Mouse (Mus musculus): ENCODE data around the gene Sema4a. TPM values are rescaled to one million over a fixed set of nuclear protein-coding genes. Genes with fewer than 3 reads are reported as not detected.

Sema4a gene
- polyA plus RNA-seq, 1 experiment from 2014 or later, result 17.1 TPM

DNA sequence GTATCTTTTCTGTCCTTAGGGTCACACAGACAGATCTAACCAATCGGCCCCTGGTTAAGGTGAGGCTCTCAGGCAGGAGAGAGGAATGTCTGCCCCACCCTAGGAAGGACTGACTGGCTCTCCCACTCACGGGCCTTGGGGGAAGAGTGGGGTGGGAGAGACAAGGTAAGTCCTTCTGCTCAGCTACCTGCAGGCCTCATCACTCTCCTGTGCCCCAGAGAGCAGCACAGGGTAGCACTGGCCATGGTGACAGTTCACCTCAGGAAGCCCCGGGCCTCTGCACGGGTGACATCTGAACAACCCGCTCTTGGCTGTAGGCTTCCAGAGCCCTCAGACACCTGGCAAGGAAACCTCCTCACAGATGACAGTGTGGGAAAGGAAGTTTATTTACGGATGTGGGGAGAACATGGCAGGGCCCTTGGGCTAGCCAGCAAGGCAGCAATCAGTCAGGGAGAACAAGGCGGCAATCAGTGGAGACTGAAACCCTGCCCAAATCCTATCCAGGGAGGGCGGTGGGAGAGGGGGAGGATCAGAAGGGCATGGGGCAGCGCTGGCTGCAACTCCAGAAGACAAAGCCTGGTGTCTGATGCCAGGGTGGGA lies 67.1 kb downstream of the Sema4a start:
- Histone ChIP-seq H3K4me3 (no peak overlapping the region), H3K27me3 (no peaks in the 10 kb centered on the region), H3K4me1 (no peaks in the 10 kb centered on the region), H3K4me2 (replicated peaks) (no peak overlapping the region), H3K36me3 (peaks cover 18% of the 10 kb centered on the region), H3K9ac (no peak overlapping the region), H3K9me3 (replicated peaks) (no peaks in the 10 kb centered on the region), H3K27ac (no peak overlapping the region)
- ATAC-seq (ENCODE audit: low FRiP score), result no peak
- 88% methylated on average over 9 of the region's 9 CpGs for WGBS

Small RNA genes within 50 kb of the gene (microRNA-seq; reads per million reads assigned to microRNA genes)
- not detected for gene Mir7011

Other genes starting within 250 kb of the Sema4a start
- 0.23 and 0.25 TPM in 2 replicates for gene Rhbg, start 206.5 kb downstream of the Sema4a start, polyA plus RNA-seq (2016; fragmentation: Nextera tagmentation; extraction: Ambion mirVana)
- gene Gm38392, start 174.0 kb downstream of the Sema4a start, polyA plus RNA-seq (2016; fragmentation: Nextera tagmentation; extraction: Ambion mirVana), result 0.22 TPM in 1 of 2 replicates, not detected in the other
- 10.1 and 11.2 TPM in 2 replicates for gene Tsacc, start 164.2 kb downstream of the Sema4a start, polyA plus RNA-seq (2016; fragmentation: Nextera tagmentation; extraction: Ambion mirVana)
- gene Cct3, start 164.1 kb downstream of the Sema4a start, polyA plus RNA-seq (2016; fragmentation: Nextera tagmentation; extraction: Ambion mirVana), result 523 and 555 TPM in 2 replicates
- gene Glmp, start 136.2 kb downstream of the Sema4a start, polyA plus RNA-seq (2016; fragmentation: Nextera tagmentation; extraction: Ambion mirVana), result 142 and 145 TPM in 2 replicates
- 1.7 and 2.1 TPM in 2 replicates for gene Tmem79, start 125.0 kb downstream of the Sema4a start, polyA plus RNA-seq (2016; fragmentation: Nextera tagmentation; extraction: Ambion mirVana)
- 83.3 and 83.8 TPM in 2 replicates for gene Smg5, start 124.9 kb downstream of the Sema4a start, polyA plus RNA-seq (2016; fragmentation: Nextera tagmentation; extraction: Ambion mirVana)
- gene Paqr6, start 96.6 kb downstream of the Sema4a start, polyA plus RNA-seq (2016; fragmentation: Nextera tagmentation; extraction: Ambion mirVana), result 2.2 and 2.8 TPM in 2 replicates
- gene Bglap3, start 88.4 kb downstream of the Sema4a start, polyA plus RNA-seq (2016; fragmentation: Nextera tagmentation; extraction: Ambion mirVana), result not detected in 2 replicates
- gene Bglap2, start 82.5 kb downstream of the Sema4a start, polyA plus RNA-seq (2016; fragmentation: Nextera tagmentation; extraction: Ambion mirVana), result not detected in 2 replicates
- gene Bglap, start 76.7 kb downstream of the Sema4a start, polyA plus RNA-seq (2016; fragmentation: Nextera tagmentation; extraction: Ambion mirVana), result not detected in 2 replicates
- gene Pmf1, start 50.9 kb downstream of the Sema4a start, polyA plus RNA-seq (2016; fragmentation: Nextera tagmentation; extraction: Ambion mirVana), result 73.3 and 82.3 TPM in 2 replicates
- 24.9 and 25.9 TPM in 2 replicates for gene Slc25a44, start 36.0 kb downstream of the Sema4a start, polyA plus RNA-seq (2016; fragmentation: Nextera tagmentation; extraction: Ambion mirVana)
- gene Lmna, start 48.8 kb upstream of the Sema4a start, polyA plus RNA-seq (2016; fragmentation: Nextera tagmentation; extraction: Ambion mirVana), result 48.9 and 61.6 TPM in 2 replicates
- 44.2 and 44.5 TPM in 2 replicates for gene Mex3a, start 71.2 kb upstream of the Sema4a start, polyA plus RNA-seq (2016; fragmentation: Nextera tagmentation; extraction: Ambion mirVana)
- 1.5 and 2.4 TPM in 2 replicates for gene Rab25, start 87.1 kb upstream of the Sema4a start, polyA plus RNA-seq (2016; fragmentation: Nextera tagmentation; extraction: Ambion mirVana)
- 124 and 140 TPM in 2 replicates for gene Lamtor2, start 91.9 kb upstream of the Sema4a start, polyA plus RNA-seq (2016; fragmentation: Nextera tagmentation; extraction: Ambion mirVana)
- gene Ubqln4, start 92.6 kb upstream of the Sema4a start, polyA plus RNA-seq (2016; fragmentation: Nextera tagmentation; extraction: Ambion mirVana), result 59.4 and 60.7 TPM in 2 replicates
- gene Ssr2, start 114.7 kb upstream of the Sema4a start, polyA plus RNA-seq (2016; fragmentation: Nextera tagmentation; extraction: Ambion mirVana), result 152 and 155 TPM in 2 replicates
- 171 and 179 TPM in 2 replicates for gene Arhgef2, start 144.8 kb upstream of the Sema4a start, polyA plus RNA-seq (2016; fragmentation: Nextera tagmentation; extraction: Ambion mirVana)
- gene Rxfp4, start 192.0 kb upstream of the Sema4a start, polyA plus RNA-seq (2016; fragmentation: Nextera tagmentation; extraction: Ambion mirVana), result not detected in 2 replicates
- gene Khdc4, start 224.6 kb upstream of the Sema4a start, polyA plus RNA-seq (2016; fragmentation: Nextera tagmentation; extraction: Ambion mirVana), result 117 and 119 TPM in 2 replicates

Measured in hindbrain, embryonic 12.5 days (tissue).